Mouse (Mus musculus) B cell, adult 62 days (primary cell): ENCODE data around the gene Npas2. TPM values are rescaled to one million over a fixed set of nuclear protein-coding genes. Genes with fewer than 3 reads are reported as not detected.

Source experiments
- total RNA-seq: library from RNA; stranded (reverse); gene quantifications from 4 replicates; pipeline ENCODE4 v1.2.4, GENCODE M21; 2023

Npas2 gene
- total RNA-seq = not detected in 4 replicates

DNA sequence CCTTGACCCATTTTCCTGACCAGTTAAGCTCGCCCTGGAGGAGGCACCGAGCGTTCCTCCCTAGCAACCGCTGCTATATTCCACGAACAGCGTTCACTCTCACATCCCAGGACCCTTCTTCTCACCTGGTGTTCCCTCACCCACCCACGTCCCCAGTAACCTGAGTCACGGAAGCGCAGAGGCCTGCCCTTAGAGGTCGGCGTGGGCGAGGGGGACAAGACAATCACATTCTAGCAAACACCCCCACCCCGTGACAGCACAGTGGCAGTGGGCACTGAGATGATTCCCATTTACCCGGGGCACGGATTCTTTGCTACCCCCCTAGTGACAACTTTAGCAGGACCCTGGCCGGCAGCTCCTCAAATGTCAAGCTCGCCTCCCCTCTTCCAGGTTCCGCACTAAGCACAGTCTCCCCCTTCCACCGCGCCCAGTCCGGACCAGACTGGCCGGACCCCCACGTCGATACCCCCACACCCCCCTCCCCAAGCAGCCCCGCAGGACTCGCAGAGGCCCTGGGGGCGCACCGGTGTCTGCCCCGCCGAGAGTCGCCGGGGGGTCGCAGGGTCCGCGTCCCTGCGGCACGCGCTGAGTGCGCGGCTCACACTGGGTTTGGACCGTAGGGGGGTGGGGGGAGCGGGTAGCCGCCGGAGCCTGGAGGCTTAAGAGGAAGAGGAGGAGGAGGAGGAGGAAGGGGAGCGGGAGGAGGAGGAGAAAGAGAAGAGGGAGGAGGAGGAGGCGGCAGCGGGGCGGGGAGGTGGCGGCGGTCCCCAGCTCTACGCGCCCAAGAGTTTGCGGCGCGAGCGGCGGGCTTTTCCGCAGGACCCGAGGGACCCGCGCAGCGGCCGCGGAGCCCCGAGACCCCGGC lies at the start of gene Npas2:
Gene Npas2 (plus strand): TSS at position 735 of the 865 bp plus-strand sequence.

GRCm38 (mm10) chr1:39367601-39368266 lies 174.2 kb downstream of the Npas2 start, which contains the start of gene Rpl31:
Gene Rpl31, plus strand, starts transcription at chr1:39367842.

Other genes starting within 250 kb of the Npas2 start
- gene Pdcl3, start 208.1 kb upstream of the Npas2 start, total RNA-seq = 23.4 to 30.7 TPM (median 28.6 TPM) in 4 replicates
- gene Rpl31, start 174.1 kb downstream of the Npas2 start, total RNA-seq = 1,519 to 1,732 TPM (median 1,702 TPM) in 4 replicates